Mouse (Mus musculus) liver, postnatal 0 days (tissue): ENCODE measurements around the gene Ugt1a7c. TPM values are rescaled to one million over a fixed set of nuclear protein-coding genes. Genes with fewer than 3 reads are reported as not detected.
"Not testable (repeated sequence)": the region's sequence is repeated elsewhere in the genome, so short reads cannot be mapped to it uniquely, and the experiment has no call there.

Source experiments
- ATAC-seq: fragments of 200-750 bp; cut with Nextera tagmentation; 2 replicates; pipeline ENCODE4 v1.8.0; 2017; ENCODE audit warnings: mild to moderate bottlenecking, moderate library complexity
- DNase-seq: peaks from one replicate; pipeline ENCODE4 v3.0.0-alpha.2; 2016
- H3K27ac ChIP-seq: fragments of 300-500 bp; sonication (generic); 2 replicates; pipeline ENCODE4 v1.5.1; 2014; ENCODE audit warnings: antibody characterized with exemption, moderate library complexity, mild to moderate bottlenecking, low read depth
- H3K27me3 ChIP-seq: fragments of 300-500 bp; sonication (generic); 2 replicates; pipeline ENCODE4 v1.6.1; 2014; ENCODE audit warnings: low read length, control low read depth, mixed read lengths; ENCODE audit not compliant: insufficient read depth
- H3K36me3 ChIP-seq: fragments of 300-500 bp; sonication (generic); replicated peaks from 2 replicates; pipeline ENCODE4 v1.6.1; 2014; ENCODE audit warnings: mild to moderate bottlenecking, control low read depth, low read length, moderate library complexity, mixed read lengths; ENCODE audit not compliant: insufficient read depth
- H3K4me1 ChIP-seq: fragments of 300-500 bp; sonication (generic); 2 replicates; pipeline ENCODE4 v1.6.1; 2014; ENCODE audit warnings: antibody characterized with exemption, mild to moderate bottlenecking, control low read depth; ENCODE audit not compliant: insufficient read depth
- H3K4me2 ChIP-seq: fragments of 300-500 bp; sonication (generic); 2 replicates; pipeline ENCODE4 v1.6.1; 2014; ENCODE audit warnings: low read depth, mild to moderate bottlenecking, low read length, moderate library complexity, mixed read lengths
- H3K4me3 ChIP-seq: fragments of 300-500 bp; sonication (generic); 2 replicates; pipeline ENCODE4 v1.5.1; 2014; ENCODE audit warnings: low read depth, low read length
- H3K9ac ChIP-seq: fragments of 300-500 bp; sonication (generic); replicated peaks from 2 replicates; pipeline ENCODE4 v1.6.1; 2014; ENCODE audit warnings: mild to moderate bottlenecking, moderate library complexity
- H3K9me3 ChIP-seq: fragments of 300-500 bp; sonication (generic); 2 replicates; pipeline ENCODE4 v1.6.1; 2016; ENCODE audit warnings: mild to moderate bottlenecking, control low read depth, low read length, mixed read lengths
- CTCF ChIP-seq: sonication (generic); IDR thresholded peaks from 2 replicates; pipeline ENCODE4 v1.5.1; 2016; ENCODE audit warnings: antibody characterized with exemption, low read depth
- EP300 ChIP-seq: IDR thresholded peaks from 2 replicates; pipeline ENCODE4 v1.6.1; 2016; ENCODE audit warnings: antibody characterized with exemption, low read depth, mild to moderate bottlenecking
- WGBS: fragments of 180-500 bp; shearing (Covaris S2); extraction: QIAGEN DNeasy Blood & Tissue Kit; methylation state at CpG from one replicate; pipeline ENCODE4 v1.1.7; 2014; ENCODE audit not compliant: insufficient replicate concordance; 5-methylcytosine and 5-hydroxymethylcytosine counted together
- polyA plus RNA-seq: library from polyadenylated mRNA; unstranded; fragments of >200 nt; fragmentation: Nextera tagmentation; extraction: Ambion mirVana; gene quantifications from 2 replicates; pipeline ENCODE4 v1.2.1, GENCODE M21; 2015

The Ugt1a7c gene
- polyA plus RNA-seq, 1 experiment from 2014 or later = 2.3 TPM

GRCm38 (mm10) chr1:88120550-88120949, 25.7 kb downstream of the Ugt1a7c start:
- not testable (repeated sequence) for H3K4me1 ChIP-seq, H3K9ac ChIP-seq, H3K4me2 ChIP-seq, DNase-seq, H3K36me3 ChIP-seq, H3K27me3 ChIP-seq, H3K9me3 ChIP-seq, H3K4me3 ChIP-seq, H3K27ac ChIP-seq
- TF ChIP-seq CTCF = peak; percentile 51
- 17% methylated on average over 4 of the region's 4 CpGs for WGBS
- ATAC-seq = peak; percentile 49

- not testable (repeated sequence) for H3K4me3 ChIP-seq, ATAC-seq, H3K36me3 ChIP-seq, H3K27me3 ChIP-seq, H3K27ac ChIP-seq, H3K9me3 ChIP-seq, H3K9ac ChIP-seq, H3K4me2 ChIP-seq, H3K4me1 ChIP-seq
- no CpG with 5 or more reads among the region's 1 CpGs for WGBS
- peak; percentile 65 for TF ChIP-seq CTCF
- peak; percentile 39 for DNase-seq
Observed at GRCm38 (mm10) chr1:88121521-88121920, 26.7 kb downstream of the Ugt1a7c start.

DNA sequence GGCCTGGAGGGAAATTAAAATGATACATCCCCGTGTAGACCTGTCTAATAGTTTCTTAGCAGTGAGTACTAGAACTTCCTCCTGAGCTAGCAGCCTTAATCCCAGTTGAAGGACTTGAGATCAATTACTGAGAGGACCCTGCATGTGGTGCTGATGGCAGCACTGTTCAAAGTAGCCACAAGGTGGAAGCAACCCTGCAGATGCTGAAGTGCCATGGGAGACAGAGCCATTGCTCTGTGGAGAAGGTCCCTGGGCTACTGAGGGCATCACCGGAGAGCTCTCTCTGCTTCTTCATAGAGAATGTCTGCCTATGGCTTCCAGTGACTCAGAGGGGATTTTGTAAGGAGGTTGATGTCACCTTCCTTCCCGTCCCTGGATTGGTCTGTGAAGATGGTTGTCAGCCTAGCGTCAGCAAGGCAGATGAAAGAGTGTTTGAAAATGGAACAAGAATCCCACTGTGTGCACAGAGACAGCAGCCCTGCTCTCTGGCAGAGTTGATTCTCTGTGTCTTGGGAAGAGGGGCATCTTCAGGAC, 31.0 kb downstream of the Ugt1a7c start:
- not testable (repeated sequence) for H3K36me3 ChIP-seq, H3K27me3 ChIP-seq, H3K9me3 ChIP-seq, H3K9ac ChIP-seq, H3K4me1 ChIP-seq, ATAC-seq, DNase-seq, H3K27ac ChIP-seq, H3K4me3 ChIP-seq, H3K4me2 ChIP-seq
- peak; percentile 32; the same call in 1 of the 2 replicates for TF ChIP-seq CTCF
- 64% methylated on average over 3 of the region's 4 CpGs for WGBS

GRCm38 (mm10) chr1:88129091-88129490, 34.2 kb downstream of the Ugt1a7c start:
- not testable (repeated sequence) for H3K9ac ChIP-seq, H3K9me3 ChIP-seq, H3K4me2 ChIP-seq, H3K36me3 ChIP-seq, DNase-seq, H3K4me3 ChIP-seq, H3K4me1 ChIP-seq, ATAC-seq, H3K27ac ChIP-seq, H3K27me3 ChIP-seq
- WGBS = 83% methylated on average over 2 of the region's 2 CpGs

DNA sequence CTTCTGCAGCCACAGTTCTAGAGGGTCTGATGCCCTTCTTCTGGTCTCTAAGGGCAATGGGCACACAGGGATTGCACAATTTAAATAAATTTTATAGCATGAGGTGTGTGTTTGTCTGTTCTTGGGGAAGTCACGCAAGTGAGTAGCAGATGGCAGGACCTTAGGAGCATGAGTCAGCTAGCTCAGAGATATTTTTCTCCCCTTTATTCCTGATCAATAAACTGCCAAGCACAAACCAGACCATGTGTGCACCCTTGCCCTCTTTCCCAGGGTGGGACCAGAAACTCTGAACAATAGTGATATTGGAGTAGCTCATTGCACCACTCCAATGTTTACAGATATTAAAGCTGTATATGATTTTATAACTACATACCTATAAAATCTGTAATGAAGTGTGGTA, 35.4 kb downstream of the Ugt1a7c start:
- DNase-seq = not testable (repeated sequence)

DNA sequence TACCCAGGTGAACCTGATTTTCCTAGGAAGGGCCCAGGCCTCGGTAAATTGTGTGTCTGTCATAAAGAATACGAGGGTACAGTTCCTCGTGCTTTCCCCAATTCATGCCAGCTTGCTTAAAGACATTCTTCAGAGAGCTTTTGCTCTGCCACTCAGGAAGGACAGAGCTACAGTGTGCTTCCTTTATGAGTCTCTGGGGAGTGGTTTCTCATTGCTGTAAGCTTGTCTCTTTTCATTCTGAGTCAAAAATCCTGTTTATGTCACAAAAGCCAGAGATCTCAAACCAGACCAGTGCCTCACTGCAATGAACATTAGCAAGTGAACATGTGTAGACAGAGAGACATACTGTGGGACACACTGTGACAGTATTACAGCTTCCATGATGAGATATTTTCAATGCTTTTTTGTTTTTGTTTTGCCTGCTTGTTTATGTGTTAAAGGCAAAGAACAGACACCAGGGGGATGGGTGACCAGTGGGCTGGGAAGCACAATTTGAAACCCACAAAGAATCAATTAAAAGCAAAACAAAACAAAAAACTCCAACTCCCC, 39.1 kb downstream of the Ugt1a7c start:
- Histone ChIP-seq H3K4me1 (peaks cover 17% of the 10 kb centered on the region), H3K27me3 (no peaks in the 10 kb centered on the region), H3K9me3 (no peaks in the 10 kb centered on the region), H3K36me3 (no peaks in the 10 kb centered on the region), H3K9ac (no peak overlapping the region), H3K27ac (peak overlapping the region; percentile 34; the same call in 1 of the 2 replicates), H3K4me3 (no peak overlapping the region), H3K4me2 (no peak overlapping the region)
- WGBS = 26% methylated on average over 3 of the region's 3 CpGs
- DNase-seq = no peak
- TF ChIP-seq EP300 (no peak), CTCF (no peak)
- no peak for ATAC-seq

More for the DNA sequence above, 35.4 kb downstream of the Ugt1a7c start:
- H3K36me3 ChIP-seq, H3K4me2 ChIP-seq, H3K9ac ChIP-seq, H3K4me3 ChIP-seq, H3K27ac ChIP-seq, H3K9me3 ChIP-seq, H3K27me3 ChIP-seq: not testable (repeated sequence)
- ATAC-seq = peak; percentile 36; the same call in 1 of the 2 replicates
- peaks cover 12% of the 10 kb centered on the region for H3K4me1 ChIP-seq
- 61% methylated on average over 1 of the region's 1 CpGs for WGBS

DNA sequence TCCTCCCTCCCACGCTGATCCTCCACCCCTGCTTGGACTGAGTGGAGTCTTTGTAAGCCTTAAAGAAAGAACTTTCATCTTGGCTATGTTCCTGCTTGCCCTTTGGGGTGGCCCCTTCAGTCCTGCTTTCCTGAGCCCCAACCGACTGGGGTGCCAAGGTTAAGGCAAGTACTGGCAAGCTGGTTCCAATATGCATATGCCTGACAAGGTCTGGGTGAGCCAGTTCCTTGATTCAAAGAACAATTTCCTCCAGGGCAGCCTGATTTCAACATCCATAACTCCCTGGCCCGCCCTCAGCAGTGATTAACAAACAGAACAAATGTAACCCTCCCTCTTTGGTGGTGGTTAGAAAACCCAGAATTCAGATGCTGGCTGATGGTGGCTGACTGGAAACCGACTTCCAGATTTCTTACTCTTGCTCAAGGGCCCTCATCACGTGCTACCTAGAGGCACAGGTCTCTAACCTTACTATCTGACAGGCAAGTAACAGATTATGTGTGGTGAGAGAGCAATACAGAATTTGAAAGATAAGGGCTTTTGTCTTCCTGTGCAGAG, 39.7 kb downstream of the Ugt1a7c start, which contains the start of gene Ugt1a6a:
Ugt1a6a (plus strand) TSS at position 353 of the 555 bp plus-strand sequence.
- H3K4me3 ChIP-seq, H3K36me3 ChIP-seq, H3K9ac ChIP-seq, H3K4me2 ChIP-seq, DNase-seq, H3K9me3 ChIP-seq, H3K27me3 ChIP-seq: not testable (repeated sequence)
- 12% methylated on average over 5 of the region's 5 CpGs for WGBS
- peaks cover 17% of the 10 kb centered on the region for H3K4me1 ChIP-seq
- peak within 1 kb of the TSS; percentile 34; the same call in 1 of the 2 replicates for H3K27ac ChIP-seq
- peak; percentile 46 for ATAC-seq

- H3K4me1 ChIP-seq = peaks cover 17% of the 10 kb centered on the region
- WGBS = 84% methylated on average over 5 of the region's 6 CpGs
- not testable (repeated sequence) for ATAC-seq, H3K36me3 ChIP-seq, DNase-seq, H3K4me3 ChIP-seq, H3K27ac ChIP-seq, H3K9ac ChIP-seq, H3K27me3 ChIP-seq, H3K4me2 ChIP-seq, H3K9me3 ChIP-seq
Observed at GRCm38 (mm10) chr1:88135229-88135904, 40.5 kb downstream of the Ugt1a7c start.
